Mouse (Mus musculus) liver, adult 2 months (tissue): ENCODE results near the gene Ppcs.

Experiments used
- CTCF ChIP-seq: fragments of 200-500 bp; IDR thresholded peaks from 2 replicates; pipeline ENCODE4 v1.5.1; 2011; ENCODE audit warnings: low read depth, low read length, control low read depth
- POLR2A ChIP-seq: fragments of 200-500 bp; IDR thresholded peaks from 2 replicates; pipeline ENCODE4 v1.6.1; 2011; ENCODE audit warnings: low read length, control low read depth; ENCODE audit not compliant: insufficient read depth; ENCODE audit errors: extremely low read depth

DNA sequence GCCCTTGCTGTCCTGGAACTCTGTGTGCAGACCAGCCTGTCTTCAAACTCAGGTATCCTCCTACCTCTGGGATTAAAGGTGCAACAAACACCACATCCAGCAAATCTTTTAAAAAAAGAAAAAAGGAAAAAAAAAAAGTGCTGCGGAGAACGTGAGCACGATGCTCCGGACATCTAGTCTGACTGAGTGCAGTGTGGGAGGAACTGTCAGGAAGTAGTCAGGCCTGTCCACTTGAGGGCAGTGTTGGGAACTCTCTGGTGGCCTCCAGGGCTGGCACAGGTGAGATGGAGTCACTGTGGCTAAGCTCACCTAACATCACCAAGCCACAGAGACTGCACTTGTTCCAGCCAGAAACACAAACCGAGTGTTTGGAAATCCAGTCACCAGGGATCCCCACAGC is 8.5 kb upstream of the Ppcs start:
- TF ChIP-seq CTCF: peak; percentile 90
- no peak for TF ChIP-seq POLR2A
